ENCODE assay signal across 11 mouse cellular contexts in the genomic region with DNA sequence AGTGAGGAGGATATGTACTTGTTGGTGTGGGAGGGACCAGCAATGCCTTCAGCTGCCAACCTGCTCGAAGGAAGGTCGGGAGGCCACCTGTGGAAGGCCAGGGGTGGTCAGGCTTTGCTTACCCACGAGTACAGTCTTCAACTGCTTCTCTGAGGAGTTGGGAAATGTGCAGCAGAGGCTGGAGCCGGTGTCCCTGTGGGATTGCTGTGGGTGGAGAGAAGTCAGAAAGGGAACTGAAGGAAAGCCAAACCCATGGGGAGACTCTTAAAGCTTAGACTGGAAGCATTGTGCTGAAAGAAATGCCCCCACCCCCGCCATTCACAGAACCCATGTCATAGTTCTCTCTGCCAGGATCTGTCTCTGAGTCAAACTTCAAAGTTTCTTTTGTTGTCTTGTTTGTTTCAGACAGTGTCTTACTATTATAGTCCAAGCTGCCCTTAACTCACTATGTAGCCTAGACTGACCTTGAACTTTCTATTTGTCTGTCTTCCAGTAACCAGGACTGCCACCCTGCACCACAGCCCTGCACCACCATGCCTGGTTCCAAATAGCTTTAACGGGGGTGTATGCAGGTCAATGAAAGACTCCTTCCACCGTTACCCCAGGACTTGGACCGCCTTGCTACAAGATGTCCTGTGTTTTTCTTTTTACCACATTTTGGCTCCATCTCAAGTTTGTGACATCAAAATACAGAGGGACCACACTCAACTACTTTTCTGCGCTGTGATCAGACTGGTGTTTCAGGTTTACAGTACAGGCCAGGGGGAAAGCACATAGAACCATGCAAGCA.
DNase-seq lines count a peak whose midpoint lies in the region; ATAC-seq lines count a peak whose summit lies in the region.
"Had no signal": no experiment of that assay in that cellular context is flagged by ENCODE, and none has a peak within 500 bp of the region (broad histone marks: within the 10 kb centered on the region; RNA-seq: fewer than 3 reads in every experiment).

No protein-coding gene starts in this region.

- H3K9me3 ChIP-seq in midbrain, embryonic 11.5 days (ENCODE audit: control insufficient read depth, low read length): no peaks in the 10 kb centered on the region
- no peaks in the 10 kb centered on the region for H3K9me3 ChIP-seq in midbrain, embryonic 14.5 days (ENCODE audit: control insufficient read depth, low read length)
- H3K9me3 ChIP-seq in heart, embryonic 15.5 days (replicated peaks): no peaks in the 10 kb centered on the region
- no peaks in the 10 kb centered on the region for H3K9me3 ChIP-seq in stomach, embryonic 14.5 days (ENCODE audit: control insufficient read depth, low read depth, low read length)

- intact Hi-C loops in gastrocnemius, postnatal 14 days (cut with DNase I; ENCODE audit: low total_unique reads): loop anchor here (10.0 kb wide), 1 partner anchor 79 kb away; no protein-coding TSS in a partner anchor
- intact Hi-C loops in left cerebral cortex, postnatal 14 days (cut with DNase I): no loop called here

- no peak overlapping the region for H3K27ac ChIP-seq in midbrain, embryonic 11.5 days (ENCODE audit: low read depth, low read length)
- no peak overlapping the region for H3K27ac ChIP-seq in midbrain, embryonic 14.5 days (replicated peaks; ENCODE audit: low read depth, low read length)
- H3K27ac ChIP-seq in heart, embryonic 15.5 days: peak overlapping the region; percentile 30
- H3K27ac ChIP-seq in stomach, embryonic 14.5 days (ENCODE audit: low read length): peak overlapping the region; percentile 46; the same call in 1 of the 2 replicates

- no peaks in the 10 kb centered on the region for H3K27me3 ChIP-seq in midbrain, embryonic 11.5 days (ENCODE audit: control insufficient read depth, insufficient read depth, low read length)
- H3K27me3 ChIP-seq in midbrain, embryonic 14.5 days (ENCODE audit: control insufficient read depth, insufficient read depth, low read length): no peaks in the 10 kb centered on the region
- no peaks in the 10 kb centered on the region for H3K27me3 ChIP-seq in heart, embryonic 15.5 days
- H3K27me3 ChIP-seq in stomach, embryonic 14.5 days (ENCODE audit: control insufficient read depth, insufficient read depth, low read length): no peaks in the 10 kb centered on the region
- H3K27me3 ChIP-seq: CH12.LX had no signal

- H3K4me3 ChIP-seq in midbrain, embryonic 11.5 days (ENCODE audit: low read depth, low read length): no peak overlapping the region
- H3K4me3 ChIP-seq in midbrain, embryonic 14.5 days (replicated peaks; ENCODE audit: low read depth, low read length): no peak overlapping the region
- H3K4me3 ChIP-seq in heart, embryonic 15.5 days: no peak overlapping the region
- no peak overlapping the region for H3K4me3 ChIP-seq in stomach, embryonic 14.5 days (ENCODE audit: low read depth, low read length)

- WGBS in midbrain, embryonic 11.5 days: 80% methylated on average over 9 of the region's 9 CpGs
- 84% methylated on average over 9 of the region's 9 CpGs for WGBS in midbrain, embryonic 14.5 days
- WGBS in heart, embryonic 15.5 days: 61% methylated on average over 9 of the region's 9 CpGs
- WGBS in stomach, embryonic 14.5 days: 72% methylated on average over 9 of the region's 9 CpGs

- no peak overlapping the region for H3K4me2 ChIP-seq in midbrain, embryonic 11.5 days
- H3K4me2 ChIP-seq in midbrain, embryonic 14.5 days (ENCODE audit: low read length): no peak overlapping the region
- H3K4me2 ChIP-seq in heart, embryonic 15.5 days: no peak overlapping the region
- no peak overlapping the region for H3K4me2 ChIP-seq in stomach, embryonic 14.5 days (replicated peaks; ENCODE audit: low read depth, low read length)

- no peaks in the 10 kb centered on the region for H3K36me3 ChIP-seq in midbrain, embryonic 11.5 days (ENCODE audit: control insufficient read depth, insufficient read depth, low read length)
- no peaks in the 10 kb centered on the region for H3K36me3 ChIP-seq in midbrain, embryonic 14.5 days (ENCODE audit: control insufficient read depth, insufficient read depth, low read length)
- H3K36me3 ChIP-seq in heart, embryonic 15.5 days: no peaks in the 10 kb centered on the region
- no peaks in the 10 kb centered on the region for H3K36me3 ChIP-seq in stomach, embryonic 14.5 days (ENCODE audit: control insufficient read depth, insufficient read depth, low read length)

- ATAC-seq in midbrain, embryonic 11.5 days (ENCODE audit: low FRiP score): no peak
- ATAC-seq in midbrain, embryonic 14.5 days (ENCODE audit: low FRiP score, low TSS enrichment): no peak
- ATAC-seq in heart, embryonic 15.5 days (replicated peaks; ENCODE audit: insufficient number of reproducible peaks, insufficient read depth, low FRiP score, low read depth): no peak
- ATAC-seq in stomach, embryonic 14.5 days (ENCODE audit: insufficient number of reproducible peaks, insufficient read depth, low FRiP score, low read depth): no peak

- no peaks in the 10 kb centered on the region for H3K4me1 ChIP-seq in midbrain, embryonic 11.5 days (ENCODE audit: control insufficient read depth, insufficient read depth, low read length)
- H3K4me1 ChIP-seq in midbrain, embryonic 14.5 days (ENCODE audit: control insufficient read depth, insufficient read depth, low read length): no peaks in the 10 kb centered on the region
- peaks cover 27% of the 10 kb centered on the region for H3K4me1 ChIP-seq in heart, embryonic 15.5 days (replicated peaks)
- 0 out of 2 replicates have a peak, but pooled peaks cover 3% of the 10 kb centered on the region for H3K4me1 ChIP-seq in stomach, embryonic 14.5 days (ENCODE audit: control insufficient read depth, insufficient read depth, low read length)

- H3K9ac ChIP-seq in midbrain, embryonic 11.5 days (ENCODE audit: low read length): no peak overlapping the region
- no peak overlapping the region for H3K9ac ChIP-seq in midbrain, embryonic 14.5 days (replicated peaks; ENCODE audit: low read length)
- H3K9ac ChIP-seq in heart, embryonic 15.5 days: no peak overlapping the region
- H3K9ac ChIP-seq in stomach, embryonic 14.5 days (replicated peaks; ENCODE audit: low read depth, low read length): no peak overlapping the region

- DNase-seq in gastrocnemius, postnatal 14 days: peak; percentile 33
- no peak for DNase-seq in gastrocnemius, adult 18-20 months (ENCODE audit: low spot score)
- DNase-seq in midbrain, embryonic 11.5 days (ENCODE audit: low spot score, missing footprints): peak; percentile 37
- no peak for DNase-seq in midbrain, embryonic 14.5 days
- DNase-seq in cerebellum, postnatal 25 days: no peak
- DNase-seq in left cerebral cortex, postnatal 14 days (ENCODE audit: low spot score in 2 of 2): no peak
- DNase-seq: kidney, adult 11 months; lung, postnatal 10 days had no signal

Comparison
In these comparisons a context has a peak if more than half of its experiments do, and no peak if none do; other contexts are left out.
1. DNase-seq: peak in gastrocnemius, postnatal 14 days (single experiment) and midbrain, embryonic 11.5 days (single experiment); none in gastrocnemius, adult 18-20 months (single experiment), midbrain, embryonic 14.5 days (single experiment), cerebellum, postnatal 25 days (0 of 2) and left cerebral cortex, postnatal 14 days (0 of 2).
2. H3K27ac ChIP-seq: peak in heart, embryonic 15.5 days (single experiment) and stomach, embryonic 14.5 days (single experiment); none in midbrain, embryonic 11.5 days (single experiment) and midbrain, embryonic 14.5 days (single experiment).